Mouse (Mus musculus): Measurements from ENCODE around the gene Baz1a. TPM values are rescaled to one million over a fixed set of nuclear protein-coding genes. Genes with fewer than 3 reads are reported as not detected.

The Baz1a gene
- 10.3 TPM for polyA plus RNA-seq (2014; fragmentation: Illumina TruSeq; extraction: RNeasy Lipid Tissue Mini Kit (QIAGEN cat#74804); ENCODE audit: low read depth, low replicate concordance)

GRCm38 (mm10) chr12:55013626-55014398 is at the start of gene Baz1a:
Gene Baz1a, minus strand, starts transcription at chr12:55014348.

DNA sequence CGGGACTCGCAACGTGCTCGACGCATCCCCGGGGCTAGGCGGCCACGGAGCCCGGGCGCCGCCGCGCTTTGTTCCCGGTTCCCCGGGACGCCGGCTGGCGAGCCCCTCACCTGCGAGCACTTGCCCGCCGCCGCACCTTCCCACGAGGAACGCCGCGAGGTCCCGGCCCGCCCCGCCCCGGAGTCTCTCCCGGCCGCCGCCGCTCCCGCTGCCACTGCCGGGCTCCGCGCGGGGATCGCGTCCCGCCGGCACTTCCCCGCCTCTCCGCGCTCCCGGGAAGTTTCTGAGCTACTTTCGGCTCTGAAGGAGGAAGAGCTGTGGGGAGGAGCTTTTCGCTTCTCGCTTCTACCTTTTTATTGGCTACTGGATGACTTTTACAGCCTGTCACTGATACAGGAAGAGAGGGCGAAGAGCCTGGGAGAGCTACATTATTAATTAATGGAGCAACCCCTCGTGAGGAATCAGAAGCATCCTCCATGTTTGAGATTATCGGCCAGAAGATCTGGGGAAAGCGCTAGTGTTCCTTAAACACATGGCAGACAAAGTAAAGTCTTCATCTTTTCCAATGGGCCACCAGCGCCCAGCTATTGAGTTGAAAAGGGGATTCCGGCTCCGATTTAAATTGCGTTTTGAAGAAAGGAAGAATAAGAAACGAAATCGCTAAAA is 28.0 kb downstream of the Baz1a start, which contains the start of gene Gm20403:
Gm20403 (minus strand) TSS at position 478 of the 666 bp plus-strand sequence.

GRCm38 (mm10) chr12:54862606-54863535 is 151.3 kb downstream of the Baz1a start, which contains the start of gene Cfl2:
Gene Cfl2, minus strand, starts transcription at chr12:54862877.

Other genes with a start within 250 kb of the Baz1a start
- gene Snx6, start 218.6 kb downstream of the Baz1a start, polyA plus RNA-seq (2014; fragmentation: Illumina TruSeq; extraction: RNeasy Lipid Tissue Mini Kit (QIAGEN cat#74804); ENCODE audit: low read depth, low replicate concordance): 46.6 TPM
- gene Cfl2, start 151.5 kb downstream of the Baz1a start, polyA plus RNA-seq (2014; fragmentation: Illumina TruSeq; extraction: RNeasy Lipid Tissue Mini Kit (QIAGEN cat#74804); ENCODE audit: low read depth, low replicate concordance): 229 TPM
- gene Gm20403, start 27.8 kb downstream of the Baz1a start, polyA plus RNA-seq (2014; fragmentation: Illumina TruSeq; extraction: RNeasy Lipid Tissue Mini Kit (QIAGEN cat#74804); ENCODE audit: low read depth, low replicate concordance): not detected
- gene 2700097O09Rik, start 65.8 kb upstream of the Baz1a start, polyA plus RNA-seq (2014; fragmentation: Illumina TruSeq; extraction: RNeasy Lipid Tissue Mini Kit (QIAGEN cat#74804); ENCODE audit: low read depth, low replicate concordance): 21.1 TPM
- gene Srp54a, start 65.9 kb upstream of the Baz1a start, polyA plus RNA-seq (2014; fragmentation: Illumina TruSeq; extraction: RNeasy Lipid Tissue Mini Kit (QIAGEN cat#74804); ENCODE audit: low read depth, low replicate concordance): 309 TPM
- not detected for gene Fam177a, start 110.1 kb upstream of the Baz1a start, polyA plus RNA-seq (2014; fragmentation: Illumina TruSeq; extraction: RNeasy Lipid Tissue Mini Kit (QIAGEN cat#74804); ENCODE audit: low read depth, low replicate concordance)
- gene Srp54b, start 140.8 kb upstream of the Baz1a start, polyA plus RNA-seq (2014; fragmentation: Illumina TruSeq; extraction: RNeasy Lipid Tissue Mini Kit (QIAGEN cat#74804); ENCODE audit: low read depth, low replicate concordance): 2.1 TPM
- gene 1700047I17Rik2, start 185.2 kb upstream of the Baz1a start, polyA plus RNA-seq (2014; fragmentation: Illumina TruSeq; extraction: RNeasy Lipid Tissue Mini Kit (QIAGEN cat#74804); ENCODE audit: low read depth, low replicate concordance): 4.6 TPM
- 101 TPM for gene Srp54c, start 215.8 kb upstream of the Baz1a start, polyA plus RNA-seq (2014; fragmentation: Illumina TruSeq; extraction: RNeasy Lipid Tissue Mini Kit (QIAGEN cat#74804); ENCODE audit: low read depth, low replicate concordance)

Data from liver, adult 10 weeks (tissue).